Mouse (Mus musculus) C2C12 (cell line): ENCODE results near the gene Sar1a. TPM values are rescaled to one million over a fixed set of nuclear protein-coding genes. Genes with fewer than 3 reads are reported as not detected.
A peak's percentile ranks its signal among the peaks of the same experiment; 100 is the strongest.

Experiments
- H3K27me3 ChIP-seq: one replicate; pipeline ENCODE4 v1.6.1; 2011; ENCODE audit not compliant: control insufficient read depth, insufficient read depth, insufficient read length
- H3K36me3 ChIP-seq: one replicate; pipeline ENCODE4 v1.6.1; 2011; ENCODE audit not compliant: control insufficient read depth, insufficient read depth
- H3K4me3 ChIP-seq: one replicate; pipeline ENCODE4 v1.5.1; 2011; ENCODE audit warnings: mild to moderate bottlenecking, control low read depth; ENCODE audit not compliant: poor library complexity, insufficient read depth, severe bottlenecking
- H3K79me2 ChIP-seq: one replicate; pipeline ENCODE4 v1.6.1; 2011; ENCODE audit not compliant: control insufficient read depth, insufficient read depth
- H3K79me3 ChIP-seq: one replicate; pipeline ENCODE4 v1.6.1; 2011; ENCODE audit warnings: low read depth, control low read depth
- H3ac ChIP-seq: one replicate; pipeline ENCODE3; 2011; ENCODE audit warnings: low read depth; ENCODE audit not compliant: control insufficient read depth, insufficient read length
- CEBPB ChIP-seq: IDR thresholded peaks from one replicate; pipeline ENCODE4 v1.6.1; 2011; ENCODE audit warnings: low read depth, mild to moderate bottlenecking, control low read depth, moderate library complexity
- CTCF ChIP-seq: IDR thresholded peaks from one replicate; pipeline ENCODE4 v1.5.1; 2011; ENCODE audit not compliant: control insufficient read depth, insufficient read depth, insufficient read length
- FOSL1 ChIP-seq: IDR thresholded peaks from one replicate; pipeline ENCODE4 v1.8.0; 2011; ENCODE audit warnings: mild to moderate bottlenecking, low read length; ENCODE audit not compliant: poor library complexity, insufficient read depth, severe bottlenecking
- MAX ChIP-seq: IDR thresholded peaks from one replicate; pipeline ENCODE4 v1.6.1; 2011; ENCODE audit warnings: mild to moderate bottlenecking, control low read depth
- MYOD1 ChIP-seq: IDR thresholded peaks from one replicate; pipeline ENCODE4 v1.6.1; 2011; ENCODE audit warnings: low read depth; ENCODE audit not compliant: control insufficient read depth, insufficient read length
- MYOG ChIP-seq: IDR thresholded peaks from one replicate; pipeline ENCODE4 v1.6.1; 2011; ENCODE audit not compliant: control insufficient read depth, insufficient read length; ENCODE audit errors: extremely low read depth
- USF1 ChIP-seq: IDR thresholded peaks from one replicate; pipeline ENCODE4 v1.6.1; 2011; ENCODE audit warnings: low read depth, mild to moderate bottlenecking, control low read depth, moderate library complexity
- long read RNA-seq, 2 experiments: library from polyadenylated mRNA; unstranded; transcript quantifications; one replicate each; pipeline ENCODE4 v2.0.0; 2019 to 2020
- polyA plus RNA-seq: library from polyadenylated mRNA; unstranded; fragments of >200 nt; fragmentation: generic; extraction: Trizol; gene quantifications from one replicate; pipeline ENCODE4 v1.2.1, GENCODE M21; 2012; ENCODE audit warnings: missing spikeins

Gene Sar1a
- 150 TPM for polyA plus RNA-seq
- long read RNA-seq, experiment 1, transcript Sar1a-201 (7 exons, 2,613 nt): major isoform, 232 of 302 reads
- long read RNA-seq, experiment 1, partial matches to known transcripts: 8 of 302 reads
- long read RNA-seq, experiment 1, other reads (novel, unspliced or antisense): 58 of 302 reads
- long read RNA-seq, experiment 2, transcript Sar1a-208 (8 exons, 897 nt): minor isoform, 7 of 1,861 reads
- long read RNA-seq, experiment 2, transcript Sar1a-201 (7 exons, 2,613 nt): major isoform, 1,679 of 1,861 reads
- long read RNA-seq, experiment 2, transcript Sar1a-207 (1 exons, 319 nt): minor isoform, 6 of 1,861 reads
- long read RNA-seq, experiment 2, partial matches to known transcripts: 16 of 1,861 reads
- long read RNA-seq, experiment 2, other reads (novel, unspliced or antisense): 152 of 1,861 reads

- H3ac ChIP-seq: peak within 1 kb of the TSS; percentile 96
- H3K79me3 ChIP-seq: peaks cover 49% of the 10 kb centered on the region
- TF ChIP-seq MAX: peak; percentile 64
- TF ChIP-seq CEBPB: no peak
- peak; percentile 51 for TF ChIP-seq USF1
- no peak for TF ChIP-seq FOSL1
- H3K79me2 ChIP-seq: peaks cover 53% of the 10 kb centered on the region
- H3K4me3 ChIP-seq: peak within 1 kb of the TSS; percentile 99
- H3K36me3 ChIP-seq: peaks cover 43% of the 10 kb centered on the region
- H3K27me3 ChIP-seq: no peaks in the 10 kb centered on the region
Observed at GRCm38 (mm10) chr10:61680015-61680913, at the start of gene Sar1a. TSS of gene Sar1a (plus strand) at chr10:61680299.

GRCm38 (mm10) chr10:61632445-61632844, 47.7 kb upstream of the Sar1a start:
- H3ac ChIP-seq: no peak overlapping the region
- no peak overlapping the region for H3K4me3 ChIP-seq
- TF ChIP-seq CTCF (no peak), MYOG (no peak), MAX (no peak), FOSL1 (no peak), CEBPB (no peak), MYOD1 (no peak), USF1 (no peak)

GRCm38 (mm10) chr10:61637055-61637454, 43.0 kb upstream of the Sar1a start:
- TF ChIP-seq CTCF (no peak), MAX (peak; percentile 40), FOSL1 (peak; percentile 38)
- Histone ChIP-seq H3K4me3 (no peak overlapping the region), H3K27me3 (no peaks in the 10 kb centered on the region), H3ac (no peak overlapping the region), H3K36me3 (no peaks in the 10 kb centered on the region), H3K79me3 (no peaks in the 10 kb centered on the region), H3K79me2 (no peaks in the 10 kb centered on the region)

More at GRCm38 (mm10) chr10:61632445-61632844, 47.7 kb upstream of the Sar1a start:
- Histone ChIP-seq H3K27me3 (no peaks in the 10 kb centered on the region), H3K79me2 (no peaks in the 10 kb centered on the region), H3K79me3 (no peaks in the 10 kb centered on the region), H3K36me3 (no peaks in the 10 kb centered on the region)

GRCm38 (mm10) chr10:61640363-61640762, 39.7 kb upstream of the Sar1a start:
- TF ChIP-seq FOSL1: no peak
- H3ac ChIP-seq: no peak overlapping the region
- no peaks in the 10 kb centered on the region for H3K79me3 ChIP-seq
- no peaks in the 10 kb centered on the region for H3K36me3 ChIP-seq
- no peaks in the 10 kb centered on the region for H3K79me2 ChIP-seq
- H3K27me3 ChIP-seq: no peaks in the 10 kb centered on the region
- no peak overlapping the region for H3K4me3 ChIP-seq

- Histone ChIP-seq H3K79me3 (peaks cover 24% of the 10 kb centered on the region), H3ac (no peak overlapping the region), H3K27me3 (no peaks in the 10 kb centered on the region), H3K79me2 (peaks cover 31% of the 10 kb centered on the region), H3K4me3 (no peak overlapping the region), H3K36me3 (peaks cover 12% of the 10 kb centered on the region)
- TF ChIP-seq MYOD1: no peak
- no peak for TF ChIP-seq CTCF
- TF ChIP-seq CEBPB: no peak
- TF ChIP-seq MYOG: no peak
- no peak for TF ChIP-seq MAX
- TF ChIP-seq FOSL1: no peak
- TF ChIP-seq USF1: no peak
Observed at GRCm38 (mm10) chr10:61646557-61646956, 33.5 kb upstream of the Sar1a start.
